Mouse (Mus musculus) granulocyte monocyte progenitor cell, adult 5-6 weeks (primary cell): ENCODE data around the gene Sp4. TPM values are rescaled to one million over a fixed set of nuclear protein-coding genes. Genes with fewer than 3 reads are reported as not detected.

Source experiments
- ATAC-seq: replicated peaks from 2 replicates; pipeline ENCODE4 v1.8.0; 2016; ENCODE audit warnings: mild to moderate bottlenecking, moderate TSS enrichment, inconsistent platforms; ENCODE audit not compliant: poor library complexity, severe bottlenecking
- total RNA-seq, 2 experiments: library from RNA; stranded (forward) in 1 of 2; stranded (reverse) in 1 of 2; fragments of 200-712, 200-1000 nt in 1 of 2; fragments of >200 nt in 1 of 2; fragmentation: Nextera tagmentation in 1 of 2; gene quantifications; 2 replicates each; pipeline ENCODE4 v1.2.3; 2014 to 2017

The Sp4 gene
- 6.9 and 7.4 TPM in 2 replicates for total RNA-seq (2014; fragmentation: Nextera tagmentation)
- 7.1 and 9.5 TPM in 2 replicates for total RNA-seq (2017)

DNA sequence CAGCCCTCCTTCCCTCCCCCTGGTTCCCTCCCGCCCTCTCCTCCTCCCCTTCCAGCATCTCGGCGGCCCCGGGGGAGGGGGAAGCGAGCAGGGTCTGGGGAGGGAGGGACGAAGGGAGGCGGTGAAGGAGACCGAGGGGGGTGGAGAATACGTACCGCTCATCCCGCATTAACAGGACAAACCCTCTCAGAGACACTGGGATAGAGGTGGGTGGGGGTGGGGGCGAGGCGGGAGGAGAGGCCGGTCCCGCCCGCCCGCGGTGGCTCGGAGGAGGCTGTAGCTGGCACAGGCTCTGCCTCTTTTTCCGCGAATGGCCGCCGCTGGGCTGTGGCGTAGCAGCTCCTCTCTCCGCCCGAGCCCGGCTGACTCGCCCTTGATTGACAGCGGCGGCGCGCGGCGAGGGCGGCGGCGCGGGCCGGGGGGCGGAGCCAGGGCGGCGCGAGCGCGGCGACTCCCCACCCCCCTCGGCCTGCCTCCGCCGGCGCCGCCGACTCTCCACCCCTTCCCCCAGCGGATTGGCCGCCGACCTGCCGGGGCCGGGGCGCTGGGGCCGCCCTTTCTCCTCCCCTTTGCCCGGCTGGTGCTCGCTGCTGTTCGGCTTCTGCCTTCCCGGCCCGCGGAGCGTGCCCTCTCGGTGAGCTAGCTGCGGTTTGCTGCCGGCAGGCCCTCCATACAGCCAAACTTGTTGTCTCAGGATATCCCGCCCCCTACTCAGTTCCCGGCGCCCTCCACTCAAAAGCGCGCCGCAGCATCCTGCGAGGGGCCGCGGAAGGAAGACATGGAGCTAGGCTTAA is at the start of gene Sp4:
TSS of gene Sp4 (minus strand) at position 369 of the 794 bp plus-strand sequence.
- ATAC-seq, result peak; percentile 59

DNA sequence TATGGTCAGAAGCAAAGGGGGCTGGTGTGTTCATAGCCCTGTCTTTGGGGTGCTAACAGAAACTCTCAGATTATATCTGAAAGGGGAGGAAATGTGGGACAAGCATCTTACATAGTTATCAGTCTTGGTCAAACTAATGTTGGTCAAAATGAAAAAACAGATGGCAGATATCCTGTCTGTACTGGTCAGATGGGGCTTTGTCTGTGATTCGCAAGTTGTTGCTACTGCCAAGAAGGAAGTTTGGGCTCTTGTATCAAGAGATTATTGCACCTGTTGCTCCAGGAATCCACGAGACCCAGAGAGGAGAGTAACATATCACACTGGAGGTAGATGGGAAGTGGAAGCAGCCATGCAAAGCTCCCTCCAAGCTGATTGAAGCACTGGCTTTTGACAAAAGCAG is 37.9 kb upstream of the Sp4 start:
- ATAC-seq, result no peak

DNA sequence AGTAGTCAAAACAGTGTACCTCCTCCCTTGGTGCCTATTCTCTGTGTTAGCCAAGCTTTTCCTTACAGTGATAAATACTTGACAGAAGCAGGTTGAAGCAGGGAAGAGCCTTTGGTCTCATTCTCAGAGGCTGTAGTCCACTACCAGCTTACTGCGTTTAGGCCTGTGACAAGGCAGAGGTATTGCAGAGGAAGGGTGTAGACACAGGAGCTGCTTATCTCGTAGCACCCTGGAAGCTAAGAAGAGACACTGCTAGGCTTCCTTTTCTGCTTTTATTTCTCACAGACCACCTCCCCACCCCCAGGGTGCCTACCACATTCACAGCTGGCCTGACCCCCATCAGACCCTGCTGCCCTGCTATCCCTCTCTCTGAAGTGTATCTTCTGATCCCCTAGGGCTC is 37.0 kb upstream of the Sp4 start:
- no peak for ATAC-seq

DNA sequence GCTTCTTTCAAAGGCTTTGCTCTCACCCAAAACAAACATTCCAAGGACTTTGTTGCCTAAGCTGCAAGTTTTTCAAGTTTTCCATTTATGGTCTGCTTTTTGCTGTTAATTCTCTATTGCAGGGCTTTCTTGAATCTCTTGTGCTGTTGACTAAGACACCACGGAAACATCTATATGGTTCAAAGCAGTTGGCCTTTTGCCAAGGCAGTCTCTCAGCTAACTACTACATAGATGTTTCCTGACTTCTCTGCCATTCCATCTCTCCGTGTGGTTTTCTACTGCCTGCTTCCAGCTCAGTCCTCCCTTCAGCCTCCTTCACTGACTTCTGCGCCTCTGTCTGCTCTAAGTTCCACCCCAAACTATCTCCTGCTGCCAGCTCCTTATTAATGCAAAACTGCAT is 36.1 kb upstream of the Sp4 start:
- ATAC-seq, result no peak

DNA sequence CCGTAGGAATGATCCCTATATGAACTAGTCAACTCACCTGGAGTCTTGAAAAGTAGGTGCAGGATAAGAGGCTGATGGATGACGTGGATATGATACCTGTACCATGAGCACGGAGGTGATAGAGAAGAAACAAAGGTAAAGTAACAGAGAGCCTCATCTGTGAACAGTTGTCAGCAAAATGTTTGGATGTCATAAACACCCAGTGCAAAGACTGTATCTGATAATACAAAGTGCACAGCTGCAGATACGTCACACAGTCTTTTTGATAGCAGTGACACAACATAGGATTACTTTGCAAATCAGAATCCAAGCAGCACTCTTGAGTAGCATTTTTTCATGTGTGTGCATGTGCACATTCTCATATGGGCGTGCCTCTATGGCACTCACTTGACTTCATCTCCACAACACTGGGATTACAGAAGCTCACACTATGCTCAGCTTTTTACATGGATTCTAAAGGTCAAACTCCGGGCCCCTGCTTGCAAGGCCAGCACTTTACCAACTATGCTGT is 27.6 kb upstream of the Sp4 start:
- no peak for ATAC-seq

DNA sequence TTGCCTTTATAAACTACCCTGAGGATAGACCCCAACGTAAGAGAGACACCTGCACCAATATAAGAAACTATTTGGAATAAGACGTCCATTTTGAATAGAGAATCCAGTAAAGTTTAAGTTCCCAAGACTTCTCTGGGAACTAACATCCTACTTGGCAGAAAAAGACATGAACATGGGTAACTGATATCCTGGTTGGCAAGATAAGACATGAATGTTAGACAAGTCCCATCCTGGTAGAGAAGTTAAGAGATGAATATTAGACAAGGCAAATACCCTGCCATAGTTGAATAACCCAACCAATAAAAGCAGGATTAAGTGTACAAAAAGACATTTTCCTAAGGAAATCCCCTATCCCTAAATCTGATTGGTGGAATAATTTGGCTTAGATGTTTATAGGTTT is 26.3 kb upstream of the Sp4 start:
- ATAC-seq, result no peak

DNA sequence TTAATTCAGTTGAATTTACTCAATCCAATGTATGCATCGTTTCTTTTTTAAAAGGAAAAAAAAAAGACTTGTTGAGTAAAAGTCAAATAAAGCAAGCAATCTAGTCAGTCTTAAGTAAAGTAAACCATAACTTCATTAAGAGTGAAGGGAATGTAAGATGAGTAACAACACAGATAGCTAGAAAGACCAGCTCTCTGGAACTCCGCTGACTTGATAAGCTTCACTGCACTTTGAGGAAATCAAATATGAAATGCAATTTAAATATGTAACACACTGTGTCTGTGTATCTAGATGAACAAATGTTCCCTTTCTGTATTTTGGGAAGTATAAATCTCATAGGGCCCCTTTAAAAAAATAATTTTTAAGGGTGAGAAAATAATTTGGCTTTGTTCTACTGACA is 24.9 kb upstream of the Sp4 start:
- no peak for ATAC-seq

DNA sequence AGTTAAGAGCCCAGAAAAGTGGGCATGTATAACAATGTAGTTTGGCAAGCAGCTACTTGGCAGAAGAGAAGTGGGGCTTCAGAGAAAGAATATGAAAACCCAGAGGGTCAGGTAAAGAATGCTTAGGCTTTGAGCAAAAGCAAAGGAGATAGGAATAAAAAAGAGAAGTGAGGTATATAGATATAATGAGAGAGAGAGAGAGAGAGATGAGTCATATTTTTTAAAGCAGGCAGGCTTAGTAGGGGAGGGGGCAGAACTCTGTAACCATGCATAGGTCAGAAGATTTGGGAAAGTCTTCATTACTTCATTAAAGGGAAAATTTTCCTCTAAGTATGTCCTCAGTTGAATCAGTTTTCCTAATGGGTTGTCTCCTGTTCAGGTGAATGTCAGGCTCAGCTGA is 18.8 kb upstream of the Sp4 start:
- no peak for ATAC-seq

DNA sequence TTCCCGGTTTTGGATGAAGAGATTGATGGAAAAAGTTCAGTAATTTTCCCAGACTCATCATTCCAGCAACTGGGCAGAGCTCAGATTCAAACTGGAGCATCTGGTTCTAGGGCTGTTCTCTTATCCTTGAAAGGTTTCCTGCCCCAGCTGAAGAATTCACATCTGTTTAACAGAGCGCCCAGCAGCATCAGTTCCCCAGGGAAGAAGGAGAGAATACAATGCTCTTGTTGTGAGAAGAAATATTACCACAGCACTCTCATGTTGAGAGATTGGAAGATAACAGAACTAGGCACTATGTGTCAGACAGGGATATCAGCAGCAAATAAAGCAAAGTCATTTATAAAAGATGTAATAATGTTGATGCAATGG is 13.2 kb upstream of the Sp4 start:
- no peak for ATAC-seq

DNA sequence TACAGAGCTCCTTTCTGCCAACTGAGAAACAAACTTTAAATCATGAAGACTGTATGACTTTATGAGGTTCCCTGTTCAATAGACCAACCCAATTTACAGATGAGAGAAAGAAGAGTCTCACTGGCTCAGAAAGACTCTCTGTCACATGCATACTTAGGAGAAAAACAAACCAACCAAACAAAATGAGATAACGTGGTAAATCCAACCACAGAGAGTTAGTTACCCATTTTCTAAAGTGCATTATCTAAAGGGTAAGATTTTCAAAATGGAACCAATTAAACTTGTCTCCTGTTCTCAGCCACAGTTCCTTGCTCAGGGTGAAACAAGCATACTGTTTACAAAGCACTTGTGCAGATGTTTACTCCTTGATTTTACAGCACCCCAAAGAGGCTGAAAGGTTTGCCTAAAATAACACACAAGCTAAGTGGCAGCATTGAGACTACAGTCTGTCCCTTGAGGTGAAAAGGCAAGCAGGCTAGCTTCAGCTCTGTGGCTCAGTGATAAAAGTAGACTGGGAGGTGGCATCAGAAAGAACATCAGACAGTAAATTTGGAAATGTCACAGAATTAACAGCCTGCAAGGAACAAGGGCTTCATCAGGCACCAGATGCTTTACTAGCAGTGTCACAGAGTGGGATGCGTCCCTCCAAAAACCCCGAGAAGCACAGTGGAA is 12.7 kb upstream of the Sp4 start:
- no peak for ATAC-seq

DNA sequence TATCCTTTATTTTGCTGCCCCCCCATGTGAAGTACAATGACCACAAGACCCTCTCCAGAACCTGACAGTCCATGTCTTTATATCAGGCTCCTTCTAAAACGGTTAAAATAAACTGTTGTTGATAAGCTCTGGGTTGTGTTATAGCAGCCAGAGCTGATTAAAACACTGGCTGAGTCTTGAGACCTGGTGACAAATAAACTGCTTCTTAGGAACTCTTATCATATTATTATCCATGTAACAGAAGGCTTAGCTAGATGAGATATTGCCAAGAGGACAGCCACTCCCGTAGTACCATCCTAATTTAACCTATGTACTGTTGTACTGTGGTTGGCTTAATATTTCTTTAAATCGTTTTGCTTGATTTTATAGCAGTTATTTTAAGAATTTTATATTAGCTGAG is 2.3 kb upstream of the Sp4 start:
- no peak for ATAC-seq

DNA sequence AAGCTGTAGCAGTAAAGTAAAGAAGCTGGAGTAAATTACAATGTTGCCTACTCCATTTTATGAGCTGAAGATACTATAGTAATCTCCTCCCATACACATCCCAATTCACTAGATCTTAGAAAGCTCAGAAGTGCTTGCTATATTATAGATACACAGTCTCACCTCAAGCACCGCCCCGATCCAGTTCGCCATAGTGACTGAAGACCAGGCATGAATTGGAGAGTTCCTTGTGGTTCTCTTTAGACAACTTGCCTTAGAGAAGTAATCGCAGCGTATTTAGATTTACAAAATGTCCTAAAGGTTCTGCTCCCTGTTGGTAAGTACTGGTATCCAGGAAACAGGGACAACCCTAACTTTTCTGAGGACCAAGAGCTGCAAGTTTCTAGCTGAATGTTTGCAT is 1.8 kb upstream of the Sp4 start:
- ATAC-seq, result no peak

DNA sequence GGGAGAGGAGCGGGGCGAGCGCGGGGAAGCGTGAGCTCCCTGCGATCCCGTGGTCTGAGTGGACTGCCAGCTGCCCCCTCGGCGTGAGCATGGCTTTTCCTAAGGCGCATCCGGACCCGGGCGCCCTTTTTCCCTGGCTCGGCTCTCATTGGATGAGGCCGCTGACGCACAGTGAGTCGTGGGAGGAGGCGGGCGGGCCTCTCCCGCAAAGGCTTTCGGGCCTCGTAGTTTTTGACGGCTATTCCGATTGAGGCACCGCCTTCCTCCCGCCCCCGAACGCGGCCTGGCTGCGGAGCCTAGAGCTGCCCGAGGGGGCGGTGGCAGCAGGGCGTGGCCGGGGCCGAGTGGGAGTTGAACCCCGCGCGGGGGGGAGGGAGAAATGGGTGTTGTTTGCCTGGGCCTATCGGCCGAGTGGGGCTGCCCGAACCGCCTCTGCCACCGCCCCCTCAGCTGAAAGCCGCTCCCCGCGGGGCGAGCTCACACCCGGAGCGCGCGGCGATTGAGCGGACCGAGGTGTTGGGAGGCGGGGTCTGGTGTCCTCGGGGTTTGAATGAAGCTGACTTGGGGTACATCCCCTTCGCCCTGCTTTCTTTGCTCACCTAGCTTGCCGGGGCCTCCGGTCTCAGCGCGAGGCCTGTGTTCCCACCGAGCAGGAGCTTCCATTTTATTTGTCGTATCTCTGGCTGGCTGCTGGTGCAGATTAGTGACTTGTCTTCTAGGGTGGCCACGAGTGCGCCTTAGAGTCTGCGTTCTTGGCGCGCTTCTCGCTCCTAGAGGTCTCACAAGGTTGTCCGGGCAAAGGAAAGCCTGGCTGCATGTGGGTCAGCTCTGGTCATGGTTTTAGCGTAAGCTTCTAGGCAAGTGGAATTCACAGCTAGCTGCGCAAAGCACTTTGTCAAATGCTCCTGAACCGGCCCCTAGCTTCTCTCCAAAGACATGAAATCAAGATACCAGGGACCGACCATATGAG is 911 bp upstream of the Sp4 start:
- ATAC-seq, result peak; percentile 74

DNA sequence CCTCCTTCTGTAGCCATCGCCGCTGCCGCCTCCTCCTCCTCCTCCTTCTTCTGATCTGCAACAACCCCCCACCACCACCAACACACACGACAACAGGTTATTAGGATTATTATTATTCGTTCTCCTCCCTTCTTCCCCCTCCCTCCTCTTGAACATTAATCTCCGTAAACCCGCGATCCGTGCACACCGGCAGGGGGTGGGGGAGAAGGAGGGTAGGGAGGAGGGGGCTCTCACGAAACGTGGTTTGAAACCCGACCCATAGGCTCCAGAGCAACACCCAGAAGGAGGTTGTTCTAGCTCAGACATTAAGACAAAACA is 527 bp downstream of the Sp4 start:
- ATAC-seq, result no peak

DNA sequence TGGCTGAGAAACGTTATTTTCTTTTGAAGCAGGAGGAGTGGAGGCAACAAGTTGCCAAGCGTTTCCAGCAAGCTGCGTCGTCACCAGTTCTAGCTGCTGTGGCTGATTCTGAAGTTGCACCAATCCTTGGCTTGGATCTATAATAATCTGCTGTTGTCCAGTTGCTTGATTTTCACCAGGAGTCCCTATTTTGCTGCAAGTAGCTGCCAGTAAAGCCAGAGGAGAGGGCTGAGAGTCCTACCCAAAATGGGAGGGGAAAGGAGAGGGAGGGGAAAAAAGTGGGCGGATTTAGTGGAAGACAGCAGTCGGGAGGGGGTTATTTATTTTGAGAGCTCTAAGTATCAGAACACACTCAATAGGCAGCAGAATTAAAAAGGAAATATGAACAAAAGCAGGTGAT is 1.3 kb downstream of the Sp4 start:
- ATAC-seq, result no peak

DNA sequence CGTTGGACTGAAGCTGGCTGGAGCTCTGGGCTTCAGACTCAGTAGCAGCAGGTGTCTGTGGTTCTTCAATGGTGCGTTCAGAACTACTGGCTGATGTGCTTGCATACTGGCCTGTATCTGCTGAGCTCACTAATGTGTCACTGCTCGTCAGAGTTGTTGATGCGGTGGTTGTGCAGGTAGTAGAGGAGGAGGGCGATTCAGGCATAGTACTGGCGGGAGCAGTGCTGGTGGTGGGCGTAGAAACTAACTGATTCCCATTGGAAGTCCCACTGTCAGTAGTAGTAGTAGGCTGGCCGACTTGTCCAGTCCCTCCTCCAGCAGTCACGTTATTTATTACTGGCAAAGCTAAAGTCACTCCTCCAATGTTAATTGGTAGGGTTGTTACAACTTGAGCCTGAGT is 2.1 kb downstream of the Sp4 start:
- ATAC-seq, result no peak

DNA sequence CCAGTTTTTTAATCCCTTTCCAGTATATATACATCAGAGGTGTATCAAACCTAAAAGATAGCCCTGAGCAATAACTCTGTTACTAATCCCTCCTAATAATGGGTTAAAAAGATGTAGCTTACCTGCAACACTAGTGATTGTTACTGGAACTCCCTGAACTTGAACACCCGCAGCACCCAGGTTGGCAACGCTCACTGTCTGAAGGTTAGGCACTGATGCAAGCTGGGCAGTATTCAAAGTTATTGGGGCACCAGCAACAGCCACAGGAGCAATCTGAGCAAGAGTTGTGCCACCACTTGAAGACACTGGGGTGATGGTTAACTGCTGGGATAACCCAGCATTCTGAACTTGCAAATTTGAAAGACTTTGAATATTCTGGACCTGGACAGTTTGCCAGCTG is 2.7 kb downstream of the Sp4 start:
- ATAC-seq, result no peak

DNA sequence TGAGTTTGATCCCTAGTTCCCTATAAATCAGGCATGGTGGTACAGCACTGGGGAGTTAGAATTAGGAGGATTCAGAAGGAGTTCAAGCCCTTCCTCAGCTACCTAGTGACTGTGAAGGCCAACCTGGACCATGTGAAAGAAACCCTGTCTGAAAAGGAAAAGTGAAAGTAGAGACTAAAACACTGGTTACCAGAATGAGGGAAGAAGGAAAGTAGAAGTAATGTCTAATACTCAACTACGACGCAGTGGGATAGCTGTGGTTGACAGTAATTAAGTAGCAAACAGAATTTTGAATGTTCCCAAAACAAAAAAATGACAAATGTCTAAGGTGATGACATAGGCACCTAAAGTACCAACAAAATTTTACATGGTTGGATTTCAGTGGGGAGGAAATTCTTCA is 5.0 kb downstream of the Sp4 start:
- peak; percentile 53 for ATAC-seq

DNA sequence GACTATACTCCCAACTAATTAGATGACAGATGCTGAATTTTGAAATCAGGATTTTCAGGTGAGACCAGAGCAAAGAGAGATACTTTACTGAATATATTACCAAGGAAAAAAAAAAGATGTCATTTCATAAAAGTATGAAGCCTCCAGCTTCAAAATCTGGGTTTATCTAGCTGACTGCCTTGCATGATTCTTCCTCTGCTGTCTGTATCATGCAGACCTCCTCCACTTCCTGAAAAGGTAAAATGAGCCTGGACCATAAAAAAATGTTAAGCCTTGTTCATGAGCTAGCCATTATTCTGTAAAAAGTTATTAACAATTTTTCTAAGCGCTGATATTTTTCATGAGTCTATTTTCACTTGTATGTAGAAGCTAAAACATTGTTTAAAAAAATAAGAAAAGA is 5.4 kb downstream of the Sp4 start:
- ATAC-seq, result 0 out of 2 replicates have a peak, but pooled peaks have one; percentile 25

DNA sequence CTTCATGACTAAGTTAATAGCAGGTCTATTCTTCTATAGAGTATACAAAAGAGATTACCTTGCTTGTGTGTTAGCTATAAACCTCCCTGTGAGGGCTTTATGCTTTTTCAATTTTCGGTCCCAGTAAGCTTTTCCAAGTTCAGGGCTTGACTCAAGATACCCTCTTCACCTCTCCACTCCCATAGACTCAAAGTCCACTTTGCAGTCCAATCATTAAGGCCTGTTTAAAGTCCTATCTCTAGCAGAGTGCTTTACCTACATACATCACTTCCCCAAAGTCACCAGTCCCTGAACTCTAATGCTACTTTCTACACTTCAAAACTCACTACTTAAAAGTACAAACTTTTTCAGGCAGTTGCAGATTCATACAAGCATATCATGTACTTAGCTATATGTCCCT is 12.3 kb downstream of the Sp4 start:
- no peak for ATAC-seq

DNA sequence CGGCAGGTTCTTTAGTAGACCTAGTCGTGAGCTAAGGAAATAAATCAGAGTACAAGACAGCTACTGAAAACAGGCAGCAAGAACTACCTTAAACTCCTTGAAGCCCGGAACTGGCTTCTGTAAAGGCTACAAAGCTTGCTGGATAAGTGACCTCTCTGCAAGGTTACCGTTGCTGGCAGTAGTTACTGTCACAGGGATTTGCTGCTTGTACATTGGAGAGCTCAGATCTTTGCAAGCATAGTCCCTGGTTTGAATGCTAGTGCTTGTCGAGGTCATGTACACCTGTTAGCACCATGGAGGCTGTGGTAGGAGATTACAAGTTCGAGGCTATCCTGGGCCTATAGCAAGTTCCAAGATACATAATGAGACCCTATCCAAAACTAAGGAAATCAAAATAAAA is 16.1 kb downstream of the Sp4 start:
- no peak for ATAC-seq
